Mouse (Mus musculus): ENCODE measurements around the gene Edn3. TPM values are rescaled to one million over a fixed set of nuclear protein-coding genes. Genes with fewer than 3 reads are reported as not detected.

The Edn3 gene
- 13.9 and 16.5 TPM in 2 replicates for polyA plus RNA-seq (2014; fragmentation: Nextera tagmentation; extraction: Ambion mirVana)

DNA sequence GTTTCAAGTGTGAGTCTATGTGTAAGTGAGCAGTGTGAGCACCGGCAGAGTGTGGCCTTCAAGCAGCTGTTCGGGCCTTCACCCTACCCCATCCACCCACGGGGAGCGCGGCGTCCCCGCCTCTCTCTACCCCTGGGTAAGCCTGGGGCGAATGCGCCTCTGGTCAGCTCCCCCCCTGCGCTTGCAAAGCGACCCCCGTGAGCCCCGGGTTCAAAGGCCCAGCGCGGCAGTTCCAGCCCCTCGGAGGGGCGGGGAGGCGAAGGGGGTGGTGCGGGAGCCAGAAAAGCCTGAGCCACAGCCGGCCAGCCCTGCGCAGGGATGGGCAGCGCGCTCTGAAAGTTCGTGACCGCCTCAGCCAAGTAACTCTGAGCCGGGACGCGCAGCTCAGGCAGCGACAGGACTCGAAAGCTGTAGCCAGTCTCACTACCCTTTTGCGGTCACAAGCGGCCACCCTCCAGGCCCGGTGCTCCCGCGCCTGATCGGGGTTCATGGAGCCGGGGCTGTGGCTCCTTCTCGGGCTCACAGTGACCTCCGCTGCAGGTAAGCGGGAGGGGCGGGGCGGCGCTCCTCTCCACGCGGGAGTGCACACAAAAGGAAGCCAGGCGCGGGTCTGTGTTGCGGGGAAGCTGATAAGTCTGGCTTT lies at the start of gene Edn3:
Edn3 (plus strand) TSS at position 141 of the 643 bp plus-strand sequence.
- Histone ChIP-seq H3K4me2 (ENCODE audit: low read depth, low read length) (peak within 1 kb of the TSS; percentile 83), H3K9ac (ENCODE audit: low read depth, low read length) (peak within 1 kb of the TSS; percentile 71), H3K36me3 (ENCODE audit: control insufficient read depth, insufficient read depth, low read length) (no peaks in the 10 kb centered on the region), H3K27me3 (replicated peaks; ENCODE audit: control insufficient read depth, insufficient read depth, low read length) (no peaks in the 10 kb centered on the region), H3K27ac (replicated peaks; ENCODE audit: low read depth, low read length) (peak within 1 kb of the TSS; percentile 45; the same call in 1 of the 2 replicates), H3K4me3 (ENCODE audit: low read depth, low read length) (peak within 1 kb of the TSS; percentile 55), H3K9me3 (ENCODE audit: control insufficient read depth, low read length) (no peaks in the 10 kb centered on the region), H3K4me1 (ENCODE audit: control insufficient read depth, insufficient read depth, low read length) (peaks cover 15% of the 10 kb centered on the region; the same call in 1 of the 2 replicates)
- DNase-seq (ENCODE audit: low spot score) (peak; percentile 41), ATAC-seq (ENCODE audit: low read depth) (peak; percentile 60)
- WGBS = under 1% methylated on average over 30 of the region's 48 CpGs

GRCm38 (mm10) chr2:174712043-174712442 lies 48.4 kb upstream of the Edn3 start:
- Histone ChIP-seq H3K27me3 (replicated peaks; ENCODE audit: control insufficient read depth, insufficient read depth, low read length) (no peaks in the 10 kb centered on the region), H3K4me3 (ENCODE audit: low read depth, low read length) (no peak overlapping the region), H3K4me1 (ENCODE audit: control insufficient read depth, insufficient read depth, low read length) (no peaks in the 10 kb centered on the region), H3K27ac (replicated peaks; ENCODE audit: low read depth, low read length) (no peak overlapping the region), H3K9ac (ENCODE audit: low read depth, low read length) (no peak overlapping the region), H3K9me3 (ENCODE audit: control insufficient read depth, low read length) (no peaks in the 10 kb centered on the region), H3K36me3 (ENCODE audit: control insufficient read depth, insufficient read depth, low read length) (no peaks in the 10 kb centered on the region), H3K4me2 (ENCODE audit: low read depth, low read length) (no peak overlapping the region)
- DNase-seq (ENCODE audit: low spot score) (no peak), ATAC-seq (ENCODE audit: low read depth) (no peak)
- 92% methylated on average over 1 of the region's 1 CpGs for WGBS

DNA sequence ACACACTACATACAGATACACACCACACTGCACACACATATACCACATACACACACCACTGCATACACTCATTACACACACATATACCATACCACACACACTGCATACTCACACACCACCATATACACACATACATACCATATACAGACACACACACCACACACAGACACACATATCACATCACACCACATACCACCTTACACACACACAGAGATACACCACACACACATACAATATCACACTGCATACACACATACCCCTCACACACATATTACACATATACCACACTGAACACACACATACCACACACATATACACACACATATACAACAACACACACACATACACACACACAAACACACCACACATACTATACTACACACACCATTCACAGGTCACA lies 44.5 kb upstream of the Edn3 start:
- no peaks in the 10 kb centered on the region for H3K36me3 ChIP-seq (ENCODE audit: control insufficient read depth, insufficient read depth, low read length)
- no peaks in the 10 kb centered on the region for H3K4me1 ChIP-seq (ENCODE audit: control insufficient read depth, insufficient read depth, low read length)
- H3K9me3 ChIP-seq (ENCODE audit: control insufficient read depth, low read length) = no peaks in the 10 kb centered on the region
- H3K4me3 ChIP-seq (ENCODE audit: low read depth, low read length) = no peak overlapping the region
- ATAC-seq (ENCODE audit: low read depth) (no peak), DNase-seq (ENCODE audit: low spot score) (no peak)
- no peak overlapping the region for H3K9ac ChIP-seq (ENCODE audit: low read depth, low read length)
- H3K27me3 ChIP-seq (replicated peaks; ENCODE audit: control insufficient read depth, insufficient read depth, low read length) = no peaks in the 10 kb centered on the region
- H3K4me2 ChIP-seq (ENCODE audit: low read depth, low read length) = no peak overlapping the region
- H3K27ac ChIP-seq (replicated peaks; ENCODE audit: low read depth, low read length) = no peak overlapping the region

DNA sequence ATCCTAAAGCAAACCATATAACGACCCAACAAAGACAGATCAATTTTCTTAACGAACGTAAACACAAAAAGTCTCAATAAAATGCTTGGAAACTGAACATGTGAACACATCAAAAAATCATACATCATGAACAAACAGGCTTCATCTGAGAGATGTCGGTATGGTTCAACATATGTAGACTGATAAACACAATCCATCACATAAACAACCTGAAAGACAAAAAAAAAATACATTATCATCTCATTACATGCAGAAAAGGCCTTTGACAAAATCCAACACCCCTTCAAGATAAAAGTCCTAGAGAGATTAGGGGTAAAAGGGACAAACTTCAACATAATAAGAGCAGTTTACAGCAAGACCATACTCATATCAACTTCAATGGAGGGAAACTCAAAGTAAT lies 42.6 kb upstream of the Edn3 start:
- no peaks in the 10 kb centered on the region for H3K9me3 ChIP-seq (ENCODE audit: control insufficient read depth, low read length)
- no peaks in the 10 kb centered on the region for H3K27me3 ChIP-seq (replicated peaks; ENCODE audit: control insufficient read depth, insufficient read depth, low read length)
- ATAC-seq (ENCODE audit: low read depth) (no peak), DNase-seq (ENCODE audit: low spot score) (no peak)
- H3K36me3 ChIP-seq (ENCODE audit: control insufficient read depth, insufficient read depth, low read length) = no peaks in the 10 kb centered on the region
- no peak overlapping the region for H3K4me2 ChIP-seq (ENCODE audit: low read depth, low read length)
- WGBS = 87% methylated on average over 4 of the region's 4 CpGs
- no peaks in the 10 kb centered on the region for H3K4me1 ChIP-seq (ENCODE audit: control insufficient read depth, insufficient read depth, low read length)
- H3K4me3 ChIP-seq (ENCODE audit: low read depth, low read length) = no peak overlapping the region
- H3K9ac ChIP-seq (ENCODE audit: low read depth, low read length) = no peak overlapping the region
- H3K27ac ChIP-seq (replicated peaks; ENCODE audit: low read depth, low read length) = no peak overlapping the region

DNA sequence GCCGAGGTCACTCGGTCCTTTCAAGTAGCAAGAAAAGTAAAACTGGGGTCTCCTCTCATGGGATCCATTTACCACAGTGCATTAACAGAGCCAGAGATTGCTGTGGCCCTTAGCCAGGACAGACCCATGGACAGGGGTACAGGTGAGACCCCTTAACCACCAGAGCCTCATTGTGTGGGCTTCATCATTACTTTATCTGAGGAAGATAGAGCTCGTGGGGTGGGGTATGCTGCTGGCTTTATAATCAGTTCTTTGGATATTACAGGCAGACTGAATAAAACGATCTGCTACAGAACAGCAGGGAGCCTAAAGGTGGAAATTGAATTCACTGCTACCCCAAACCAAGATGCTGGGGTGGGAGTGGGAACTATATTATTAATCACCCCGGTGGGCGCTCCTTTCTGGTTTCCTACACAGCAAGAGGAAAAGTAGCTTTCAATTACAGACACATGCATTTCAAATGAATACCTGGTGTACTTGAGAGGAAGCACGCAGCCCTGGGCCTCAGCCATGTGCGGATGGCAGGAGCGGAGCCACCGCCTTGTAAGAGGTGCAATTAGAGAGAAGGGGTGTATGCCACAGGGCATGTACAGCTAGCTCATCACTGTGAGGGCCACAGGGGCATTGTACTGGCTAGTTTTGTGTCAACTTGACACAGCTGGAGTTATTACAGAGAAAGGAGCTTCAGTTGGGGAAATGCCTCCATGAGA lies 33.1 kb upstream of the Edn3 start:
- Histone ChIP-seq H3K9me3 (ENCODE audit: control insufficient read depth, low read length) (no peaks in the 10 kb centered on the region), H3K27ac (replicated peaks; ENCODE audit: low read depth, low read length) (no peak overlapping the region), H3K4me1 (ENCODE audit: control insufficient read depth, insufficient read depth, low read length) (no peaks in the 10 kb centered on the region), H3K9ac (ENCODE audit: low read depth, low read length) (no peak overlapping the region), H3K36me3 (ENCODE audit: control insufficient read depth, insufficient read depth, low read length) (no peaks in the 10 kb centered on the region), H3K27me3 (replicated peaks; ENCODE audit: control insufficient read depth, insufficient read depth, low read length) (no peaks in the 10 kb centered on the region), H3K4me2 (ENCODE audit: low read depth, low read length) (no peak overlapping the region), H3K4me3 (ENCODE audit: low read depth, low read length) (no peak overlapping the region)
- ATAC-seq (ENCODE audit: low read depth) = no peak
- 54% methylated on average over 10 of the region's 10 CpGs for WGBS
- no peak for DNase-seq (ENCODE audit: low spot score)

GRCm38 (mm10) chr2:174731939-174732338 lies 28.5 kb upstream of the Edn3 start:
- no peak for DNase-seq (ENCODE audit: low spot score)
- Histone ChIP-seq H3K27me3 (replicated peaks; ENCODE audit: control insufficient read depth, insufficient read depth, low read length) (no peaks in the 10 kb centered on the region), H3K36me3 (ENCODE audit: control insufficient read depth, insufficient read depth, low read length) (no peaks in the 10 kb centered on the region), H3K9me3 (ENCODE audit: control insufficient read depth, low read length) (no peaks in the 10 kb centered on the region), H3K9ac (ENCODE audit: low read depth, low read length) (no peak overlapping the region), H3K4me2 (ENCODE audit: low read depth, low read length) (no peak overlapping the region), H3K4me1 (ENCODE audit: control insufficient read depth, insufficient read depth, low read length) (no peaks in the 10 kb centered on the region), H3K4me3 (ENCODE audit: low read depth, low read length) (no peak overlapping the region), H3K27ac (replicated peaks; ENCODE audit: low read depth, low read length) (no peak overlapping the region)
- WGBS = 87% methylated on average over 5 of the region's 5 CpGs
- ATAC-seq (ENCODE audit: low read depth) = no peak

DNA sequence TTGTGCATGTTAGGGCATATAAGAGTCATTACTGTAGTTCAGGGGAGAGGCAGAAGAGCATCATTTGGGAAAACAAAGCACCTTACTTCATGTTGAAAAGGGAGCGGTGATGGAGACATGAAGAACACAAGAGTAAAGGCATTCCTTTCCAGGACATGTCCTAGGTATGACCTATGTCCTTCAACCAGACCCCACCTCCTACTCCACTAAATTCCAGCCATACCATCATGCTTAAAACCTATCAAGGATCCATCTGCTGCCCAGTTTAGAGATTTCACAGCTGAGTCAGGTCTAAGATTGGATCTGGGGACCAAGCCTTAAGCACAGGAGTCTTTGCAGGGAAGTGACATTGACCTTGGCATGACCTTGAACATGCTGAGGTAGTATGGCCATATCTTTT lies 25.1 kb upstream of the Edn3 start:
- Histone ChIP-seq H3K9ac (ENCODE audit: low read depth, low read length) (no peak overlapping the region), H3K36me3 (ENCODE audit: control insufficient read depth, insufficient read depth, low read length) (no peaks in the 10 kb centered on the region), H3K4me1 (ENCODE audit: control insufficient read depth, insufficient read depth, low read length) (no peaks in the 10 kb centered on the region), H3K9me3 (ENCODE audit: control insufficient read depth, low read length) (no peaks in the 10 kb centered on the region), H3K27me3 (replicated peaks; ENCODE audit: control insufficient read depth, insufficient read depth, low read length) (no peaks in the 10 kb centered on the region), H3K4me2 (ENCODE audit: low read depth, low read length) (no peak overlapping the region), H3K4me3 (ENCODE audit: low read depth, low read length) (no peak overlapping the region), H3K27ac (replicated peaks; ENCODE audit: low read depth, low read length) (no peak overlapping the region)
- ATAC-seq (ENCODE audit: low read depth) (no peak), DNase-seq (ENCODE audit: low spot score) (no peak)
- WGBS = 97% methylated on average over 1 of the region's 1 CpGs

GRCm38 (mm10) chr2:174747182-174747581 lies 13.2 kb upstream of the Edn3 start:
- WGBS = 91% methylated on average over 1 of the region's 1 CpGs
- no peak for ATAC-seq (ENCODE audit: low read depth)
- DNase-seq (ENCODE audit: low spot score) = no peak

More at GRCm38 (mm10) chr2:174747182-174747581, 13.2 kb upstream of the Edn3 start:
- no peak overlapping the region for H3K4me2 ChIP-seq (ENCODE audit: low read depth, low read length)
- no peaks in the 10 kb centered on the region; the same call in 1 of the 2 replicates for H3K27me3 ChIP-seq (replicated peaks; ENCODE audit: control insufficient read depth, insufficient read depth, low read length)
- no peak overlapping the region for H3K9ac ChIP-seq (ENCODE audit: low read depth, low read length)
- no peaks in the 10 kb centered on the region for H3K36me3 ChIP-seq (ENCODE audit: control insufficient read depth, insufficient read depth, low read length)
- H3K4me3 ChIP-seq (ENCODE audit: low read depth, low read length) = no peak overlapping the region
- H3K27ac ChIP-seq (replicated peaks; ENCODE audit: low read depth, low read length) = no peak overlapping the region
- no peaks in the 10 kb centered on the region for H3K9me3 ChIP-seq (ENCODE audit: control insufficient read depth, low read length)
- H3K4me1 ChIP-seq (ENCODE audit: control insufficient read depth, insufficient read depth, low read length) = 0 out of 2 replicates have a peak, but pooled peaks cover 3% of the 10 kb centered on the region
